Mouse (Mus musculus) stomach, embryonic 14.5 days (tissue): Measurements from ENCODE around the gene Zglp1. TPM values are rescaled to one million over a fixed set of nuclear protein-coding genes. Genes with fewer than 3 reads are reported as not detected.

Source experiments
- ATAC-seq: fragments of 200-750 bp; cut with Nextera tagmentation; 2 replicates; pipeline ENCODE4 v1.8.0; 2017; ENCODE audit warnings: low read depth, moderate TSS enrichment; ENCODE audit not compliant: insufficient number of reproducible peaks, insufficient read depth, low FRiP score
- H3K27ac ChIP-seq: fragments of 300-500 bp; sonication (generic); 2 replicates; pipeline ENCODE4 v1.5.1; 2014; ENCODE audit warnings: mild to moderate bottlenecking, low read length, moderate library complexity, mixed read lengths
- H3K27me3 ChIP-seq: fragments of 300-500 bp; sonication (generic); 2 replicates; pipeline ENCODE4 v1.6.1; 2014; ENCODE audit warnings: low read length, control low read depth, mixed read lengths; ENCODE audit not compliant: control insufficient read depth, insufficient read depth
- H3K36me3 ChIP-seq: fragments of 300-500 bp; sonication (generic); 2 replicates; pipeline ENCODE4 v1.6.1; 2014; ENCODE audit warnings: mild to moderate bottlenecking, control low read depth, low read length, moderate library complexity, mixed read lengths; ENCODE audit not compliant: control insufficient read depth, insufficient read depth
- H3K4me1 ChIP-seq: fragments of 300-500 bp; sonication (generic); 2 replicates; pipeline ENCODE4 v1.6.1; 2014; ENCODE audit warnings: low read length, control low read depth, mixed read lengths; ENCODE audit not compliant: control insufficient read depth, insufficient read depth
- H3K4me2 ChIP-seq: fragments of 300-500 bp; sonication (generic); replicated peaks from 2 replicates; pipeline ENCODE4 v1.6.1; 2014; ENCODE audit warnings: low read depth, low read length, control low read depth
- H3K4me3 ChIP-seq: fragments of 300-500 bp; sonication (generic); 2 replicates; pipeline ENCODE4 v1.5.1; 2014; ENCODE audit warnings: low read depth, low read length, control low read depth
- H3K9ac ChIP-seq: fragments of 300-500 bp; sonication (generic); replicated peaks from 2 replicates; pipeline ENCODE4 v1.6.1; 2014; ENCODE audit warnings: low read depth, mild to moderate bottlenecking, control low read depth, low read length, moderate library complexity, mixed read lengths
- H3K9me3 ChIP-seq: fragments of 300-500 bp; sonication (generic); 2 replicates; pipeline ENCODE4 v1.6.1; 2016; ENCODE audit warnings: low read depth, low read length, control low read depth; ENCODE audit not compliant: control insufficient read depth
- WGBS: fragments of 180-500 bp; shearing (Covaris S2); extraction: QIAGEN DNeasy Blood & Tissue Kit; methylation state at CpG from one replicate; pipeline ENCODE4 v1.1.7; 2014; 5-methylcytosine and 5-hydroxymethylcytosine counted together
- polyA plus RNA-seq: library from polyadenylated mRNA; unstranded; fragments of >200 nt; fragmentation: Nextera tagmentation; extraction: Ambion mirVana; gene quantifications from 2 replicates; pipeline ENCODE4 v1.2.1, GENCODE M21; 2014

Gene Zglp1
- polyA plus RNA-seq, 1 experiment from 2014 or later = 1.8 TPM

DNA sequence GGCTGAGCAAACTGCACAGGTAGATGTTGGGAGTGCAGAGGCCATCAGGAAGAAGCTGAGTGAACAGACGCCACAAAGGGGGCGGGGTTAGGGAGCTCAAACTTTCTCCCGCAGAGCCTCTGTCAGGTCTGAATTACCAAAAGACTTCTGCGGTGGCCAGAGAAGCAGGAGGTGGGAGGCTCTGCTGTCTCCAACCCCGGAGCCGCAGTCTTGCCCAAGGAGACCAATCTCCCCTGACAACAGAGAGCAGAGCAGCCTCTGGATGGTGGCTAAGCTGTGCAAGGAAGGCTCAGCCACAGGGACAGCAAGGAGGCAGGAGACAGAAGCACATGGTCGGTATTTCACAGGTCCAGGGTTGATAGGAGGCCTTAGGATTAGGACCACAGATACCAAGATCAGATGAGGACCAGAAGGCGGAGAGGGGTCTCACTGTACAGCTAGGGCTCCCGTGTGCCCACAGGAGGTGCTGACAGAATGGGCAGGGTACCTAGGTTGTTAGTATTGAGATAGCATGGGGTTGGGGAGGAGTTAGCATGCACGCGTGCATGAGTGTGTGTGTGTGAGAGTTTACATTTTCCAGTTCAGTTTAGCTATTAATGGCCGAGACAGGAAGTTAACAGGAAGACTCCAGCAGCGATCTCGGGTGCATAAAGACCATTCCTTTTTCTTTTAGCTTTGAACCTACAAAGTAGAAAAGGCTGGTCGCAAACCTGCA lies 33.7 kb upstream of the Zglp1 start:
- H3K4me3 ChIP-seq = no peak overlapping the region
- H3K27ac ChIP-seq = no peak overlapping the region
- H3K9me3 ChIP-seq = no peaks in the 10 kb centered on the region
- WGBS = 37% methylated on average over 15 of the region's 15 CpGs
- no peak overlapping the region for H3K4me2 ChIP-seq
- H3K27me3 ChIP-seq = no peaks in the 10 kb centered on the region
- no peaks in the 10 kb centered on the region for H3K36me3 ChIP-seq
- no peak for ATAC-seq
- no peak overlapping the region for H3K9ac ChIP-seq
- H3K4me1 ChIP-seq = no peaks in the 10 kb centered on the region

GRCm38 (mm10) chr9:21097793-21098192 lies 30.9 kb upstream of the Zglp1 start:
- Histone ChIP-seq H3K4me3 (no peak overlapping the region), H3K27me3 (no peaks in the 10 kb centered on the region), H3K9me3 (no peaks in the 10 kb centered on the region), H3K4me1 (no peaks in the 10 kb centered on the region), H3K4me2 (no peak overlapping the region), H3K27ac (no peak overlapping the region), H3K36me3 (no peaks in the 10 kb centered on the region), H3K9ac (no peak overlapping the region)
- ATAC-seq = no peak; the same call in 1 of the 2 replicates
- 69% methylated on average over 8 of the region's 8 CpGs for WGBS

DNA sequence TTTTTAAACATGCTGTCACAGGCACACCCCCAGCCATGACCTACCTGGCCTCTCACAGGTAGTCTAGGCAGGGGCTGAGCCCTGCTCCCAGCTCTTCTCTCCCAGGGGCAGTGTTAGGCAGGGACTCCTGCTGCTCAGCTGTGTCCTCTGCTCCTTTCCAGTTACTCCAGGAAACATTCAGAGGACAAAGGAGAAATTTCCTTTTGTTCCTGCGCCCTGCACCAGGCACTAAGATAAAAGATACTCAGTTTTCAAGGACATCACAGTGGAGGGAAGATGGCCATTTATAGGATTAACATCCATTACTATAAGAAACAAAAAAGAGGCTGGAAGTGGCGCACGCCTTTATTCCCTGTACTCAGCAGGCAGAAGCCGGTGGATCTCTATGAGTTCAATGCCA lies 29.1 kb upstream of the Zglp1 start:
- Histone ChIP-seq H3K36me3 (no peaks in the 10 kb centered on the region), H3K9me3 (no peaks in the 10 kb centered on the region), H3K4me3 (no peak overlapping the region), H3K27ac (no peak overlapping the region), H3K4me2 (no peak overlapping the region), H3K27me3 (no peaks in the 10 kb centered on the region), H3K4me1 (peaks cover under 1% of the 10 kb centered on the region; the same call in 1 of the 2 replicates), H3K9ac (no peak overlapping the region)
- 90% methylated on average over 4 of the region's 4 CpGs for WGBS
- no peak for ATAC-seq

DNA sequence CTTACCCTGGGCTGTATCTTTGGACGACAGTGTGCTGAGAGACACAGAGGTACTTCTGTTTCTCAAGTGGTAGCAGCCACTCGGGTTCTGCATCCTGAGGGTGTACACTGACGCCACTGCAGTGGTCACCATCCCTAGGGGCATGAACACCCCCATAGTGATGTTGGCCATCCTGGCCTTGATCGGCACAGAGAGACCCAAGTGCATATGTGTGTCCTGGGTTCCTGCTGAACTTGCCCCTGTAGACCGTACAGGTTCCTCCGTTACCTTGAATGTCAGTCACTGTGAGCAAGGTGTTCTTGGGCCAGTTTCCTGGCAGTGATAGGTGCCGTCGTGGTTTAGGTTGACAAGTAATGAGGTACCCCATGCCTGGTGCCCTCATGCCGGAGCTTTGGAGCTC lies 26.5 kb upstream of the Zglp1 start:
- Histone ChIP-seq H3K27me3 (no peaks in the 10 kb centered on the region), H3K4me2 (no peak overlapping the region), H3K36me3 (peaks cover 12% of the 10 kb centered on the region), H3K9ac (no peak overlapping the region), H3K9me3 (no peaks in the 10 kb centered on the region), H3K4me3 (no peak overlapping the region), H3K4me1 (peaks cover 9% of the 10 kb centered on the region), H3K27ac (no peak overlapping the region)
- 96% methylated on average over 9 of the region's 9 CpGs for WGBS
- ATAC-seq = no peak

- H3K4me3 ChIP-seq = peak within 1 kb of the TSS; percentile 71
- peak within 1 kb of the TSS; percentile 88 for H3K4me2 ChIP-seq
- under 1% methylated on average over 54 of the region's 54 CpGs for WGBS
- no peaks in the 10 kb centered on the region for H3K9me3 ChIP-seq
- H3K4me1 ChIP-seq = peaks cover 9% of the 10 kb centered on the region
- peak within 1 kb of the TSS; percentile 71 for H3K9ac ChIP-seq
- no peaks in the 10 kb centered on the region for H3K27me3 ChIP-seq
- H3K36me3 ChIP-seq = peaks cover 28% of the 10 kb centered on the region
- ATAC-seq = peak; percentile 99
- H3K27ac ChIP-seq = peak within 1 kb of the TSS; percentile 89
Measured at GRCm38 (mm10) chr9:21091707-21092320, 24.9 kb upstream of the Zglp1 start, which contains the start of the genes Gm38431 and Raver1. Gm38431 (minus strand) TSS chr9:21091997. Raver1 (minus strand) TSS chr9:21092008.

DNA sequence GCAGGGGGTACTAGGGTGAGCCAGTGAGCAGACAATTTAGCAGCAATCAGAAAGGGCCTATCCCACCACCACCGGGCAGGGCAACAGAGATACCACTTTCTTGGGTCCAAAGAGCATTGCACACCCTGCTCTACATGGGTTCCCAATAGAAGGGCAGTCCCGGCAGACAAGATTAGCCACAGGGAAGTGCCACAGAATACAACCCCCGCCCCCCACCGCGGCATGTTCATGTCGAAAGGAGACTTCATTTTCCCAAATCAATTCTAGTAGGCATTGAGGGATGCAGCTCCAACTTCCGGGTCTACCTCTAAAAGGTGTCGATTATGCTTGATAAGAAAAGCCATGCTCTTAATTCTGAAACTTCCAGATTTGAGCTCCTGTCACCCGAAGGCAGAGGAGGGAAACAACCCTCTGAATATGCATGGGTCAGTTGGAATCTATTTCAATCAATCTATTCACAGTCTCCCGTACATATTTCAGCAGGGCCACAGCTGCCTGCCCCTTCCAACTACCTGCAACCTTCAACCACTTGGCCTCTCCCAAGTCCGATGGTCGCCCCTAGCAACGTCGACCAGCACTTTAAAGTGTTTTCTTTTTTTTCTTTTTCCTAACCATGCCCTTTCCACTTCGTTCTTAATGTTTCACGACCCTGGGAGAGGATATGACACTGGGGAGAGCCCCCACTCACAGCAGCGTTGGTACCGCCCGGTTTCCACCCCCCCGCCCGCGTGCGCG lies 24.2 kb upstream of the Zglp1 start:
- Histone ChIP-seq H3K4me3 (peak overlapping the region; percentile 71), H3K4me1 (peaks cover 9% of the 10 kb centered on the region), H3K27me3 (no peaks in the 10 kb centered on the region), H3K36me3 (peaks cover 35% of the 10 kb centered on the region), H3K9me3 (no peaks in the 10 kb centered on the region), H3K9ac (peak overlapping the region; percentile 71), H3K4me2 (peak overlapping the region; percentile 88), H3K27ac (peak overlapping the region; percentile 89)
- no peak for ATAC-seq
- WGBS = 2% methylated on average over 24 of the region's 24 CpGs

- 93% methylated on average over 1 of the region's 1 CpGs for WGBS
- Histone ChIP-seq H3K27me3 (no peaks in the 10 kb centered on the region), H3K27ac (no peak overlapping the region), H3K36me3 (peaks cover 41% of the 10 kb centered on the region), H3K4me3 (peak overlapping the region; percentile 71), H3K4me1 (peaks cover 9% of the 10 kb centered on the region), H3K4me2 (peak overlapping the region; percentile 88), H3K9ac (peak overlapping the region; percentile 71; the same call in 1 of the 2 replicates), H3K9me3 (no peaks in the 10 kb centered on the region)
- ATAC-seq = no peak
Measured at GRCm38 (mm10) chr9:21090537-21090936, 23.6 kb upstream of the Zglp1 start.

DNA sequence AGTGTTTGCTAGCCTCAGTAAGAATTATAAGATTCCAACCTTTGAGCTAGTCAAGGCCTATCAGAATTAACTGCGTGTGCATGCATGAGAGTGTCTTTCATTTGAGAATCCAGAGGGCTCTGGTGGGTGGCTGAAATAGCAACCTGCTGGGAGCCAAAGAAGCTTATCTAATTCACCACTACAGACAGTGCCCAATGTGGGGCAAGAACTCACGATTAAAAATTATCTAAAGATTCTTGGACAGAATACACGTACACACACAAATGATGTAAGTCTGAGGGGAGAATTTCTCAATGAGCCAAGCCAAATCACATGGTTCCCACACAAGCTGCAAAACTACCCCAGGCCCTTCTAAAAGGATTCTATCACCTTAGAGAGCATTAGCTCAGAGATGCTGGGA lies 16.4 kb upstream of the Zglp1 start:
- Histone ChIP-seq H3K4me1 (no peaks in the 10 kb centered on the region), H3K27me3 (no peaks in the 10 kb centered on the region), H3K4me3 (no peak overlapping the region), H3K9ac (no peak overlapping the region), H3K36me3 (peaks cover 91% of the 10 kb centered on the region), H3K9me3 (no peaks in the 10 kb centered on the region), H3K4me2 (no peak overlapping the region), H3K27ac (no peak overlapping the region)
- ATAC-seq = no peak
- 92% methylated on average over 3 of the region's 3 CpGs for WGBS
